Mouse (Mus musculus) MEL-GATA-1-ER (cell line): ENCODE results near the gene Prss29.
A peak's percentile ranks its signal among the peaks of the same experiment; 100 is the strongest.

ENCODE experiments used
- DNase-seq: peaks from one replicate; pipeline ENCODE4 v3.0.0-alpha.2; 2012; ENCODE audit warnings: low read depth; ENCODE audit errors: extremely low read depth

Gene Prss29

GRCm38 (mm10) chr17:25341490-25341889 is 23.0 kb downstream of the Prss29 start:
- no peak for DNase-seq

DNA sequence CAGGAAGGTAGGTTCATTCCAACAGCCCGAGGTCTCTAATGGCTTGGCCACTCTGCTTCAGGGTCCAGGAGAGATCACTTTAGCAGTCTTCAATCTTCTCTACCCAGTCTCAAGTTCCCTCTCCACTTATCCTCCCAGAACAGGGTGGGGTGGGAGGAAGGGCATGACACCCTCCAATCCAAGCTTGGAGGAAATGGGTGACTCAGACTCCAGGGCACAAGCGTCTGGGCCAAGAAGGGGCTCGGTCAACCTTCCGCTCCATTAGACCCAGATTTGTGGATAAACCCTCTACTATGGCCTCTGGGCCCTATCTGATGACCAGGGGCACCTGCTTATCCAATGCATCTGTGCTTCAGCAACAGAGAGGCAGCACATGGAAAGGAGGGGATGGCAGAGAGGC is 27.0 kb downstream of the Prss29 start, which contains the start of gene Tpsab1:
Tpsab1 (minus strand) TSS at position 101 of the 400 bp plus-strand sequence.
- no peak for DNase-seq

DNA sequence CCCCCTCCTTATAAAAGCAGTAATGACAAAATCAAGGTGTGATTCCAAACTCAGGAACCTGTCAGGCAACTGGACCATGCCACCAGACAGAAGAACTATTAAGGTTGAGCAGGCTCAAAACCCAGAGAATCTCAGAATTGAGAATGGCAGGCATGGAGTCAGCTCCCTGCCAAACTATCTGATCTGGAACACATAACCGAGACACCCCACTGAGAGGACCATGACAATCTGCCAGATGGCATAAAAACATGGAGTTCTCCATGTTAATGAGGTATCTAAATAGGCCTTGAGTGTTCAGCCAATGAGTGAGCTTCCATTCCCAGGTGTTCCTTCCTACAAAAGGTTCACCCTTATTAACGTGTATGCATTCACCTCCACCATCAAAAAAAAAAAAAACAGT is 42.8 kb downstream of the Prss29 start:
- no peak for DNase-seq

GRCm38 (mm10) chr17:25363726-25364125 is 45.3 kb downstream of the Prss29 start:
- peak; percentile 6 for DNase-seq

GRCm38 (mm10) chr17:25366005-25366404 is 47.6 kb downstream of the Prss29 start, which contains the start of gene Tpsb2:
TSS of gene Tpsb2 (plus strand) at chr17:25366305.
- no peak for DNase-seq

- DNase-seq: no peak
These were observed 50.5 kb downstream of the Prss29 start, which contains the start of gene Tpsg1 for GRCm38 (mm10) chr17:25368973-25369372. TSS of gene Tpsg1 (plus strand) at chr17:25369273.
